Mouse (Mus musculus): ENCODE results near the gene Rabep1.

DNA sequence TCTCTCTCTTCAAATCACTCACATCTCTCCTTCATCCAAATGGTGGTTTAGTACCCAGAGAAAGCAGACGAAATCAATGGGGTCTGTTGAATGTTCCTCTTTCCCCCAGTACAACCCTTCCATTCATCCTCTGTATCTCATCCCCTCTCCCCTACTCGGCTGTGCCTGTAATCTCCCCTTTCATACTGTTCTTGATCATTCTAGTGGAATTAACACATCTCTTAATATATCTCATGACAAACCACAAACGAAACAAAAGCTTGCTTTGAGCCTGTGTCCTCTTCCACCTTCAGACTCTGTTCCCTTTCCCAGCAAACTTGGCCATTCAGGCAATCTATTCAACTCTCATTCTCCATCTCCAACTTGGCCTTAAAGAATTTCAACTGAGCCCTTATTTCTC, 13.4 kb upstream of the Rabep1 start:
- no peak for TF ChIP-seq GATA1 (IDR thresholded peaks at IDR 0.05; ENCODE audit: borderline replicate concordance, low read length)
- TF ChIP-seq FLI1 (IDR thresholded peaks at IDR 0.05; ENCODE audit: low read length): no peak

All from megakaryocyte, embryonic 14.5 days (primary cell).